Mouse (Mus musculus): ENCODE results near the gene Btbd16.
A peak's percentile ranks its signal among the peaks of the same experiment; 100 is the strongest.

Gene Btbd16

DNA sequence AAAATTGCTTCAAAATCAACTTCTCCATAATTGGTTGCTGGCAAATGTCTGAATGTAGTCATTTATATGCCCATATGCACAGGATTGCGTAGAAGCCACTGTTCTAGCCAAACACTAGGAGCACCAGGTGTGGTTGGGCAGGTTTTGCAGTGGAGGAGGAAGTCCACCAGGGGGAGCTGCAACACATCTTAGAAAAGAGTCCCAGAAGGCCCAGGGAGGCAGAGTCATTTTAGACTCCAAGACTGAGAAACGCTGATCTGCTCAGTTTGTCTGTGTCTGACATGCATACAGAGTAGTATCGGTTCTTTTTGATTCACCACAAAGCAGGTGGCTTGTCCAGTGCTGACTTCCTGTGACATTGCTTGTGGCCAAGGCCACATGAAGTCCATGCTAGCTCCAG is 3.2 kb upstream of the Btbd16 start:
- peak; percentile 86 for DNase-seq (ENCODE audit: low spot score)

DNA sequence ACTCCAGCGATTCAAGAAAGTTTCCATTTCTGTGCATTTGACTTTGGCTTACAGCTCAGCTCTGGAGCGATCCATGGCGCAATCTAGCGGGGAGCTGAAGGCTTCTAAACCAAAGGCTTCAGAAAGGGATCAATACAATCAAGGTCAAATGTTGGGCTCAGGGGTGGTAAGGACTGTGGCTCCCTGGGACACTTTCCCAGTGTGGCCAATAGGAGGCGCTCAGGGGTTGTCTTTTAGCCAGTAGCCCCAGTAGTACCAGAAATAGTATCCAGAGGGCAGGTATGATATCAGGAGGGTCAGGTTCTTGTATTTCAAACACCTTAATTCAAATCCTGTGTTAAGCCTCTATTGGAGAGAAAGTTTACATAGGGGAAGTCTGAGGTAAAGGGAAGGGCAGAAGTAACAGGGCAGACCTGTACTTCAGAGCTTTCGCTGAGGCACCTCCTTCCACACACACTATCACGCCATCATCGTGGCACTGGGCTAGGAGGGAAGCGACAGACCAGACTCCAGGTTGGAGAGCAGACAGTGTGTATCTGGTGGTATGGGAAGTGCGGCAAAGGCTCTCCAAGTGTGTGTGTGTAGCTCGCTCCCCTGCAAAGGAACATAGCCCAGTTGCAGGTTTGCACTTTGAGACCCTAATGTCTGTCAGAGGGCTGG is 568 bp upstream of the Btbd16 start:
- DNase-seq (ENCODE audit: low spot score): peak; percentile 49

DNA sequence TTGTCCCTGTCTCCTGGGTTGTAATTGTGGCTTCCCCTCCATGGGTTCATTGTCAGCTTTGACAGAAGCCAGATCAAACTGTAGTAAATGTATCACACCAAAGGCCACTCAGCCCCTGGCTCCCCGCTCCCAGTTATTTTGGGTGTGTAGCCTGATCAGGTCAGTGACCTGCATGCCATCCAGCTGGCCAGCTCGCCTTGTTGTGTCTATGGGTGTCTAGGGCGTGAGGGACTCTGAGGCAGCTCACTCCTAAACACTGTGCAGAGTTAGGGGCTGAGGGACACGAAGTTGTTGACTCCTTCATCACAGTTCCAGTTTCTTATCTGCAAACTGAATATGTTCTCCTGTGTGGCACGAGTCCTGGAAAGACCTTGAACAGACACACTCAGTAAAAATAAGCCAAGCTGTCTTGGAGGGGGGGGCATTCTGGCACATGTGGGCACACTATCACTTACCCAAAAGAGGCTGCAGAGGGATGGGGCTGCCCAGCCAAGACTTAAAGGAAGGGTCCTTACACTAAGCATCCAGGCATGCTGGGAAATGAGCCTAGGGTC is 7.1 kb downstream of the Btbd16 start:
- no peak for DNase-seq (ENCODE audit: low spot score)

- no peak for DNase-seq (ENCODE audit: low spot score)
Observed at GRCm38 (mm10) chr7:130782501-130783050, 8.7 kb downstream of the Btbd16 start.

DNA sequence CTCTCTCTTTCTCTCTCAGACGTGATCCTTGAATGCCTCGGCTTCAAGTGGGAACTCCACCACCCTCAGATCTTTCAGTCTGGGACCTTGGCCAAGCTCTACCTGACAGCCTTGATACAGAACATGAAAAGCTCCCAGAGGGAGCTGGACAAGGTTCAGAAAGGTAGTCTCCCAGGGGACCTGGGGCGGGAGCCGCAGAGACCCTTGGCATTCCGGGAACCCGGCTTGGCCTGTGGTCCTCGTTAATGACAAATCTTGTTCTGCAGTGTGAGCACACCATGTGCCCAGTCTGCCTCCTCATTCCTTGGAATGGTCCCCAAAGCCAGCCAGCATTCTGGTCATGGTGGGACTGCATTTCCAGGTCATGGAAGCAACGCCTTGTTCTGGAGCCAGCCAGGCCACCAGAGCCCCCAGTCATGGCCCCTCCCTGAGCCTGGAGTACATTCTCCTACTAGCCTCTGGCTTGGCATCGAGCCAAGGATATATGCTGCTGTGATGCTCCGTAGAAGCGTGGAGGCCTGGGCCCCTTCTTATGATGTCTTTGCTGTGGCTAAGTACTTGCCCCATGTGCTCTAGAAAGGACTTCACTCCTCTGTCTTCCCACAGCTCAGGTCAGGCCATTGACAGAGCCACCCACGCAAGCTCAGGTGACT is 12.2 kb downstream of the Btbd16 start:
- no peak for DNase-seq (ENCODE audit: low spot score)

DNA sequence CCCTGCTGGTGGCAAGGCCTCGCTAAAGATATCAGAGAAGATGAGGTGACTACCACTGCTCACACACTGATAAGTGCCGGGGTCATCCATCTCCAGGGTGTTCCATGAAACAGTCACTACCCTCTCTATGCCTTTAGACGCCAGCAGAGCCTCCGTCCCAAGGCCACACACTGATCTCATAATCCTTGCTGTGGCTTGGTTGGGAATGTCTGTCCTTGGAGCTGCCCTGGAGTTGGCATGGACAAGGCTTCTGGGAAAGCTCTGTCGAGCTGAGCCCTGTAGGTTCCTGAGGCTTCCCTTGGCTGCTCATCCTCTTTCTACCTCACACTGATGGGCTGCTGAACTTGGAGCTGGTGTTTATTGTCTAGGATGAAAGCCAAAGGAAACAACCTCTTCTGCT is 12.8 kb downstream of the Btbd16 start:
- DNase-seq (ENCODE audit: low spot score): no peak

DNA sequence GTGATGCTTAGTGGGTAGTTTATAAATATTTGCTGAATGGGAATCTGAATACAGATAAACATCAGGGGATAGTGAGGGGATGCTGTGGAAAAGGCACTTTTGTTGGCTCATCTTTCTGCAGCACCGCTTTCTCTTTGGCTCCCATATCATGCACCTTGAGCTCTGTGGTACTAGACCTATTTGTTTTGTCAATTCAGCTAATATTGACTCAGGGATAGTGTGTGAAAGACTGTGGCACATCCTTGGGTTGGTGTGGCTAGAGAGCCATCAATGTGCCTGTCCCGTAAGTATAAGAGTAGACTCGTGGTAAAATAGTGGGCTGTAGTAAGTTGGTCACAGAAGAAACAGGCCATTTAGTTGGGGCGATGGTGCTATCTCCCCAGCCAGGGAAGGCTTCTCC is 13.7 kb downstream of the Btbd16 start:
- DNase-seq (ENCODE audit: low spot score): no peak

DNA sequence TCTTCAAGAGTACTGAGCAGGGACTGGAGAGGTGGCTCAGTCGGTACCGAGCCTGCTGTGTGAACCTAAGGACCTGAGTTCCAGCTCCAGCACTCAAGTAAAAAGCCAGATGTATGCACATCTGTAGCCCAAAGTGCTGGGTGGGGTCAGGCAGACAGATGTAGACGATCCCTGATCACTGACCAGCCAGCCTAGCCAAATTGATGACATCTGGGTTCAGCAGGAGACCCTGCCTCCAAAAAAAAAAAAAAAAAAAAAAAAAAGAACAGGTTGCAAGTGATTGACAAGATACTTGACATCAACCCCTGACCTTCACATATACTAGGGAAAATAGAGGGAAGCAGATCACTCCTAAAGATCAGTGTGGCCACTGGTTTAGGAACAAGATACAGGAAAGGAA is 15.1 kb downstream of the Btbd16 start:
- DNase-seq (ENCODE audit: low spot score): no peak

DNA sequence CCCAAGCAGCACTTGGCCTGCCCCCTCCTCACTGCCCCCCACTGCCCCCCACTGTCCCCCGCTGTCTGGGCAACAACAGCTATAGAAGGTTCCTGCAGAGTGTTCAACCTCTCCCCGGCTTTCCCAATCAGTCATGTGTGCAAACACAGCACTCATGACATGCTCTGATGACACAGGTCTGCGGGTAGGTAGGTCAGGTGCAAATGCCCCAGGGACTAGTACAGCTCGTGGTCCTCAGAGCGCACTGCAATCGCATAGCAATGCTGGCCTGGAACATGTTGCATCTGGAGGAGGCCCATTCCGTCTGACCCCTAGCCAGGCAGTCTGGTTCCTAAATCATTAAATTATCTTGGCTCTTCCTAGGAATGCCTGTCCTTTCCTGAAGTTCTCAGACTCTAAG is 15.6 kb downstream of the Btbd16 start:
- no peak for DNase-seq (ENCODE audit: low spot score)

DNA sequence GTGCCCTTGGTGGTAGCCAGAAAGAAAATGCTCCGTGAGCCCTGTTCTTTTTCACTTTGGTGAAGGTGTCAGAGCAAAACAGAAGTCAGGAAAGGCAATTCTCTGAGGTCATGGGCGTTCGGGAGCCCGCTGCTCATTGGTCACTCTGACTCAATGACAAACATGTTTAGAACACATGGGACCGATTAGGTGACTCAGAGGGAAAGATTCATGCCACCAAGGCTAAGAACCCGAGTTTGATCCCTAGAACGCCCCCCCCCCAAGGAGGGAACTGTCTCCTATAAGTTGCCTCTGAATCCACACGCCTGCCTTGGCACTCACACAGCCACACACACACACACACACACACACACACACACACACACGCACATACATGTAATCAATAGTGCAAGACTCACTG is 19.8 kb downstream of the Btbd16 start:
- no peak for DNase-seq (ENCODE audit: low spot score)

- peak; percentile 30 for DNase-seq (ENCODE audit: low spot score)
Observed at GRCm38 (mm10) chr7:130796786-130797185, 22.9 kb downstream of the Btbd16 start.

DNA sequence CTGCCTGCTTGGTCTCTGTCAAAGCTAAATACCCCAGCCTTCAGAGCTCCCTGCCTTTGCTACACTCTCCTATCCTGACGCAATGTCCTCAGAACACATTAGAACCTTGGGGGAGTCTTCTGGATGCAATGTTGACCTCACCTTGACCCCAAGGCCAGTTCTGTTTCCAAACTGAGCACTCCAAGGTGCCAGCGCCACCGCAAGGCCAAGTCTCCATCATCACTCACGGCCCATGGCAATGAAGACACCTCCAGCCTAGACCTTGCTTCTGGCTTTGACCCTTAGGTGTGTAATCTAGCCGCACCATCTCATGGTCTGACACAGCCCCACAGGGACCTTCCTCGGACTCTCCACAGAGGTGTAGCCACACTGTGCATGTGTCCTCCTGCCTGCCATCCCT is 23.7 kb downstream of the Btbd16 start:
- DNase-seq (ENCODE audit: low spot score): no peak

- no peak for DNase-seq (ENCODE audit: low spot score)
Observed at GRCm38 (mm10) chr7:130799418-130799817, 25.5 kb downstream of the Btbd16 start.

- no peak for DNase-seq (ENCODE audit: low spot score)
Observed at GRCm38 (mm10) chr7:130800681-130801080, 26.8 kb downstream of the Btbd16 start.

DNA sequence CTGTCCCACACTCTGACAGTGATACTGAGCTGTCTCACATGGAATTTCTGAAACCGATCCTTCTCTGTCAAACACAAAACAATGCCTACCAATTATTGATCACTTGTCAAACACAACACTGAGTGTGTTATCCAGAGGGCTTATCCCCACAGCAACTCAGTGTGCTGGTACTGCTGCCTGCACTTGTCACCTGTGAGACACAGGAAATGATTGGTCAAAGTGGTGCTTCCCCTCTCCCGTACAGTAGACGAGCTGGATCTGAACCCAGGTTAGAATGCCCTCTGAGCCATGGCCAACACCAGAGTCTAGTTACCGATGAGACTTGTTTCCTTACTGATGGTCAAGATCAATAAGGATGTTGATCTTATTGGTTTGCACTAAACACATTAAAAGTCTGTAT is 27.9 kb downstream of the Btbd16 start:
- DNase-seq (ENCODE audit: low spot score): no peak

- no peak for DNase-seq (ENCODE audit: low spot score)
Observed at GRCm38 (mm10) chr7:130803251-130803825, 29.5 kb downstream of the Btbd16 start.

DNA sequence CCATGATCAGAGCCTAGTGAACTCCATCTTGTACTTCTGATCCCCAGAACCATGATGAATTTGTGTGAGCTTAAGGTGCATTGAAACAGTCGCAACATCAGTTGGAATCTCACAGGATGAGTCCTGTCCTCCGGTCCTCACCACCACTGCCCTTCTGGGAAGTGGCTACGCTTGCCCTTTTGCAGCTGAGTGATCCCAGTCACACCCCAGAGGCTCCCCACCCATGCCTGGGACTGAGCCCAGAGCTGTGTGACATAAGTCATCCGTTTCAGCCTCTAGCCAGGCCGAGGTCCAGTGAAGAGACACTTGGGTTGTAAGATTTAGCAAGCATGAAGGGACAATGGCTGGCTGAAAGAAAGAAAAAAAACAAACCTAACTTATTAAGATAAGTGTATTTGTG is 31.1 kb downstream of the Btbd16 start:
- DNase-seq (ENCODE audit: low spot score): no peak

DNA sequence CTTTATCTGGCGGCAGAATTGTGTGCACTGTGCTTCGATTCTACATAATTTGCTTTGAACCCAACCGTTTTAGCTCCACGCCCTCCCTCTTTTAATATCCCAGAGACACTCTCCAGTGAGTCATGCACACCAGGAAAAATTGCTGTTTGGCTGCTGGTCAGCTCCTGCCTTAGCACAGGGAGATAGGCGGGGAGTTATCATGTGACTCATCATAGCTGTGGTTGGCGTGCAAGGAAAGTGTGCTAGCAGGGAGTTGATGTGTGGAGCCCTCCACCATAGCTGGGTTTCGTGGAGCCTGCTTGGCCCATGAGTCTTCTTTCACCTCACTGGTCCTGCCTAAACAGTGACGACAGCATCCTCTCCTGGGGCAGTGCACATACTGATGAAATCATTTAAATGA is 33.9 kb downstream of the Btbd16 start:
- DNase-seq (ENCODE audit: low spot score): no peak

DNA sequence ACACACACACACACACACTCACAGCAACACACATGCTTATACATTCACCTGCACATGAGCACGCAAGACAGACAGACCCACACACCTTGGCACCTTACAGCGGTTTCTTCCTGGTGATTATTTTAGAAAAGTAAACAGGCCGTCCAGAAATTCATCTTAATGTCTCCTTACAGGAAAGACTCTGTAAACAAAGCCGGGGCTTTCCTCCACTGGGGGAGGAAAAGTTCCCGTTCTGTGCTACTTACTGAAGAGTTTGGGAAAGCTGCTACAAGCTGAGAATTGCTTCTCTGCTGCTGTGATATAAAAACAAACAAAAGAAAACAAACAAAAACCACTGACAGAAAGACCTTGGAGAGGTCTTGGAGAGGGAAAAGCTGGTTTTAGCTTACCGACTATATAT is 34.8 kb downstream of the Btbd16 start:
- DNase-seq (ENCODE audit: low spot score): no peak

- DNase-seq (ENCODE audit: low spot score): no peak
Observed at GRCm38 (mm10) chr7:130810238-130810637, 36.4 kb downstream of the Btbd16 start.

GRCm38 (mm10) chr7:130812407-130812806 is 38.5 kb downstream of the Btbd16 start:
- DNase-seq (ENCODE audit: low spot score): no peak

- no peak for DNase-seq (ENCODE audit: low spot score)
Observed at GRCm38 (mm10) chr7:130815601-130816000, 41.7 kb downstream of the Btbd16 start.

- DNase-seq (ENCODE audit: low spot score): no peak
Observed at GRCm38 (mm10) chr7:130816243-130816642, 42.4 kb downstream of the Btbd16 start.

All from embryo, embryonic 10 days (tissue).